Mouse (Mus musculus): ENCODE measurements around the gene Tsr1. TPM values are rescaled to one million over a fixed set of nuclear protein-coding genes. Genes with fewer than 3 reads are reported as not detected.

Tsr1 gene
- polyA plus RNA-seq, 1 experiment from 2014 or later = 54.8 TPM

DNA sequence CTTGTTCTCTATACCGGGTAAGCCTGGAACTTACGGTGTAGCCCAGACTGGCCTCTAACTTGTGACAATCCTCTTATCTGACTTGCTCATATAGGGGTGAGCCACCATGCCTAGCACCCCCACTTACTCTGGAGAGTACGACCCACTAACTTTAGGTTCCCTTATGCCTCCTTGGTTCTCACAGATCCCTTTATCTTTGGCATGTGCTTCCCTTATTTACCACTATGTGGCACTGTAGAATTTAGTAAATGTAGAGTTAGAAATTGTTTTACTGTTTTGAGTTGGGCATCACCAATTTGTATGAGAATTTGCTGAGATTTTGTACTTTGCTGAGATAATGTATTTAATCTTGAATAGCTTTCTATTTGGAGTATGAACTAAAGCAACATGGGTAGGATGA is 48.5 kb downstream of the Tsr1 start:
- ATAC-seq (ENCODE audit: low FRiP score, low TSS enrichment) = no peak; the same call in 1 of the 2 replicates
- Histone ChIP-seq H3K9ac (ENCODE audit: low read depth, low read length) (no peak overlapping the region), H3K4me2 (replicated peaks; ENCODE audit: low read depth, low read length) (no peak overlapping the region), H3K27ac (ENCODE audit: low read depth, low read length) (no peak overlapping the region), H3K27me3 (ENCODE audit: control insufficient read depth, insufficient read depth, low read length) (no peaks in the 10 kb centered on the region), H3K36me3 (ENCODE audit: control insufficient read depth, insufficient read depth, low read length) (peaks cover 40% of the 10 kb centered on the region), H3K9me3 (ENCODE audit: control insufficient read depth, low read length) (no peaks in the 10 kb centered on the region), H3K4me3 (ENCODE audit: low read length) (no peak overlapping the region), H3K4me1 (ENCODE audit: control insufficient read depth, insufficient read depth, low read length) (no peaks in the 10 kb centered on the region)
- 79% methylated on average over 3 of the region's 3 CpGs for WGBS

DNA sequence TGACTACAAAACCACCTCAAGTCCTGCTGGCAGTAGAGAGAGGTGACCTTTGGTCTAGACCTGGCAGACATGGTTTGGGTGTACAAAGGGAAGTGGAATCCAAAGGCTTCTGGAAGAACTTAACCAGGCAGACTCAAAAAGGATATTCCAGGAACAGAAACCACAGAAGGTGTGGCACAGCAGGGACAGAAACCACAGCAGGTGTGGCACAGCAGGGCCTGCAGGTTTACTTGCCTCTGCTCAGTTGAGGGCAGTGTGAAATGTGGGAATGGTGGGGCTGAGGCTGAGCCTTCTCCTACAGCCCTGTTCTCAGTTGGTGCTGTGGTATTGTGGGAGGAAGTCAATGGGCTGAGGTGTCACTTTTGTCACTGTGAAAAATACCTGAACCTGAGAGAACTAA is 57.0 kb downstream of the Tsr1 start:
- Histone ChIP-seq H3K4me1 (ENCODE audit: control insufficient read depth, insufficient read depth, low read length) (no peaks in the 10 kb centered on the region), H3K4me2 (replicated peaks; ENCODE audit: low read depth, low read length) (no peak overlapping the region), H3K4me3 (ENCODE audit: low read length) (no peak overlapping the region), H3K9ac (ENCODE audit: low read depth, low read length) (no peak overlapping the region), H3K9me3 (ENCODE audit: control insufficient read depth, low read length) (no peaks in the 10 kb centered on the region), H3K27me3 (ENCODE audit: control insufficient read depth, insufficient read depth, low read length) (no peaks in the 10 kb centered on the region), H3K36me3 (ENCODE audit: control insufficient read depth, insufficient read depth, low read length) (peaks cover 12% of the 10 kb centered on the region; the same call in 1 of the 2 replicates), H3K27ac (ENCODE audit: low read depth, low read length) (no peak overlapping the region)
- ATAC-seq (ENCODE audit: low FRiP score, low TSS enrichment) = no peak

DNA sequence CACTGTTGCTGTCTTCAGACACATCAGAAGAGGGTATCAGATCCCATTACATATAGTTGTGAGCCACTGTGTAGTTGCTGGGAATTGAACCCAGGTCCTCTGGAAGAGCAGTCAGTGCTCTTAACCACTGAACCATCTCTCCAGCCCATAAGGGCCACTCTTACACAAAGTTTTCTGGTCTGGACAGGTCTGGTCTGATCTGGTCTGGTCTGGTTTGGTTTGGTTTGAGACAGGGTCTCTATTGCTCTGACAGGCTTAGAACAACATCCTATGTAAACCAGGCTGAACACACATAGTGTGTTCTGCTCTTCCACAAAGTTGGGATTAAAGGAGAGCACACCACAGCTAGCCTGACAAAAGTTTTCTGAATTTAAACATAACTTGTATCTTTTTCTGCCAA is 58.1 kb downstream of the Tsr1 start:
- Histone ChIP-seq H3K4me2 (replicated peaks; ENCODE audit: low read depth, low read length) (no peak overlapping the region), H3K4me1 (ENCODE audit: control insufficient read depth, insufficient read depth, low read length) (no peaks in the 10 kb centered on the region), H3K4me3 (ENCODE audit: low read length) (no peak overlapping the region), H3K36me3 (ENCODE audit: control insufficient read depth, insufficient read depth, low read length) (peaks cover 8% of the 10 kb centered on the region; the same call in 1 of the 2 replicates), H3K27me3 (ENCODE audit: control insufficient read depth, insufficient read depth, low read length) (no peaks in the 10 kb centered on the region), H3K9me3 (ENCODE audit: control insufficient read depth, low read length) (no peaks in the 10 kb centered on the region), H3K27ac (ENCODE audit: low read depth, low read length) (no peak overlapping the region), H3K9ac (ENCODE audit: low read depth, low read length) (no peak overlapping the region)
- no peak for ATAC-seq (ENCODE audit: low FRiP score, low TSS enrichment)

DNA sequence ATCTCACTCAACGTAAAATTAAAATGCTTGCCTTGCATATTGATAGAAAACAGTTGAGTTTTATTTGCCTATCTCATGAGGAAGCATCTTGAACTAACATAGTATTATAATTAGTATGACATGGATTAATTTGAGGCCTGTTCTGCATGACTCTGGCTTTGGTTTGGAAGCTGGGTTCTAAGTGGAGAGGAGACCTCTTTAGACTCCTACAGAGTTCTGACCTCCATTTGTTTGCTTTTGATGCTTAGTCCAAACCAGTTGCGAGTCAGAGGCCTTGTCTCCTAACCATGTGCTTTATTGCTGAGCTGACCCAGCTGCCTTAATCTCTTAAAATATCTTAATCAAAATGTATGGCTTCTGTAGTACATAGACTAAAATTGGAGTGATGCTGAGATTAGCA is 59.7 kb downstream of the Tsr1 start:
- WGBS = 70% methylated on average over 2 of the region's 2 CpGs
- no peak overlapping the region for H3K4me3 ChIP-seq (ENCODE audit: low read length)
- no peak overlapping the region for H3K27ac ChIP-seq (ENCODE audit: low read depth, low read length)
- H3K4me1 ChIP-seq (ENCODE audit: control insufficient read depth, insufficient read depth, low read length) = no peaks in the 10 kb centered on the region
- no peak overlapping the region for H3K9ac ChIP-seq (ENCODE audit: low read depth, low read length)
- no peak overlapping the region for H3K4me2 ChIP-seq (replicated peaks; ENCODE audit: low read depth, low read length)
- no peaks in the 10 kb centered on the region for H3K27me3 ChIP-seq (ENCODE audit: control insufficient read depth, insufficient read depth, low read length)
- no peak for ATAC-seq (ENCODE audit: low FRiP score, low TSS enrichment)
- H3K36me3 ChIP-seq (ENCODE audit: control insufficient read depth, insufficient read depth, low read length) = peaks cover 6% of the 10 kb centered on the region; the same call in 1 of the 2 replicates
- H3K9me3 ChIP-seq (ENCODE audit: control insufficient read depth, low read length) = no peaks in the 10 kb centered on the region

Small RNAs within 50 kb of the gene (microRNA-seq; reads per million reads assigned to microRNA genes)
- gene Mir6926 = not detected

Other genes starting within 250 kb of the Tsr1 start
- gene Cluh, start 248.6 kb upstream of the Tsr1 start, polyA plus RNA-seq (2014; fragmentation: Nextera tagmentation; extraction: Ambion mirVana) = 15.2 and 28.2 TPM in 2 replicates
- gene Pafah1b1, start 173.4 kb upstream of the Tsr1 start, polyA plus RNA-seq (2014; fragmentation: Nextera tagmentation; extraction: Ambion mirVana) = 63.6 and 74.1 TPM in 2 replicates
- 34.6 and 42.0 TPM in 2 replicates for gene Mettl16, start 127.2 kb upstream of the Tsr1 start, polyA plus RNA-seq (2014; fragmentation: Nextera tagmentation; extraction: Ambion mirVana)
- 4.9 and 6.6 TPM in 2 replicates for gene Mnt, start 67.2 kb upstream of the Tsr1 start, polyA plus RNA-seq (2014; fragmentation: Nextera tagmentation; extraction: Ambion mirVana)
- gene Sgsm2, start 1.0 kb upstream of the Tsr1 start, polyA plus RNA-seq (2014; fragmentation: Nextera tagmentation; extraction: Ambion mirVana) = 4.4 and 5.7 TPM in 2 replicates
- gene Smg6, start 27.8 kb downstream of the Tsr1 start, polyA plus RNA-seq (2014; fragmentation: Nextera tagmentation; extraction: Ambion mirVana) = 12.8 and 19.8 TPM in 2 replicates
- gene Srr, start 27.9 kb downstream of the Tsr1 start, polyA plus RNA-seq (2014; fragmentation: Nextera tagmentation; extraction: Ambion mirVana) = 13.0 and 24.0 TPM in 2 replicates